Mouse (Mus musculus) liver, embryonic 15.5 days (tissue): Measurements from ENCODE around the gene Cdh13. TPM values are rescaled to one million over a fixed set of nuclear protein-coding genes. Genes with fewer than 3 reads are reported as not detected.

ENCODE experiments used
- ATAC-seq: fragments of 200-750 bp; cut with Nextera tagmentation; 2 replicates; pipeline ENCODE4 v1.8.0; 2017; ENCODE audit warnings: moderate number of reproducible peaks, mild to moderate bottlenecking, moderate library complexity; ENCODE audit not compliant: insufficient read depth
- H3K27ac ChIP-seq: fragments of 300-500 bp; sonication (generic); replicated peaks from 2 replicates; pipeline ENCODE4 v1.5.1; 2015; ENCODE audit warnings: mild to moderate bottlenecking, inconsistent platforms
- H3K27me3 ChIP-seq: fragments of 300-500 bp; sonication (generic); 2 replicates; pipeline ENCODE4 v1.6.1; 2015; ENCODE audit warnings: mild to moderate bottlenecking, inconsistent platforms
- H3K36me3 ChIP-seq: fragments of 300-500 bp; sonication (generic); replicated peaks from 2 replicates; pipeline ENCODE4 v1.6.1; 2015; ENCODE audit warnings: moderate library complexity, mild to moderate bottlenecking, inconsistent platforms
- H3K4me1 ChIP-seq: fragments of 300-500 bp; sonication (generic); replicated peaks from 2 replicates; pipeline ENCODE4 v1.6.1; 2015; ENCODE audit warnings: inconsistent platforms
- H3K4me2 ChIP-seq: fragments of 300-500 bp; sonication (generic); 2 replicates; pipeline ENCODE4 v1.6.1; 2015; ENCODE audit warnings: moderate library complexity, mild to moderate bottlenecking, inconsistent platforms
- H3K4me3 ChIP-seq: fragments of 300-500 bp; sonication (generic); replicated peaks from 2 replicates; pipeline ENCODE4 v1.5.1; 2015; ENCODE audit warnings: mild to moderate bottlenecking, inconsistent platforms
- H3K9ac ChIP-seq: fragments of 300-500 bp; sonication (generic); 2 replicates; pipeline ENCODE4 v1.6.1; 2015; ENCODE audit warnings: moderate library complexity, mild to moderate bottlenecking, inconsistent platforms
- H3K9me3 ChIP-seq: fragments of 300-500 bp; sonication (generic); replicated peaks from 2 replicates; pipeline ENCODE4 v1.6.1; 2016; ENCODE audit warnings: inconsistent platforms
- WGBS: fragments of 180-500 bp; shearing (Covaris S2); methylation state at CpG from one replicate; pipeline ENCODE4 v1.1.7; 2015; ENCODE audit warnings: mixed read lengths; ENCODE audit not compliant: insufficient replicate concordance; 5-methylcytosine and 5-hydroxymethylcytosine counted together
- polyA plus RNA-seq: library from polyadenylated mRNA; unstranded; fragments of >200 nt; fragmentation: Nextera tagmentation; extraction: Ambion mirVana; gene quantifications from 2 replicates; pipeline ENCODE4 v1.2.1, GENCODE M21; 2015

Gene Cdh13
- polyA plus RNA-seq, 1 experiment from 2014 or later, result 0.56 TPM

DNA sequence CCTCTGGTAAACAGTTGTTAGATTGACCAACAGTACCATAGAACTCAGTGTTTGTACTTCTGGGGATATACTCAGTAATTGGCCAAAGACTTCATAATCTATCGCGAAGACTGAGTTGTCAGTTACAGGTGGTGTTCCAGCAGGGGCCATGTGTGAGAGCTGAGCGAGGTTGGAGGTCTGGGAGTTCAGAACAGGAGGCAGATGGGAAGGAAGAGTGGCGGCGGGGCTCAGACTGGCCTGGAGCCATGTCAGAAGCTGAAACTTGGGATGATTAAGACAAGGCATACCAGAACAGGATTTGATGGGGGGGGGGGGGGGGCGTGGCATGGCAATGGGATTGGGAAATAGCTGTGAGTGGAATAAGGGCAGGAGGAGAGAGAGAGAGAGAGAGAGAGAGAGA, 232.1 kb downstream of the Cdh13 start:
- Histone ChIP-seq H3K27ac (no peak overlapping the region), H3K4me1 (no peaks in the 10 kb centered on the region), H3K4me3 (no peak overlapping the region), H3K4me2 (no peak overlapping the region), H3K9ac (no peak overlapping the region), H3K27me3 (no peaks in the 10 kb centered on the region), H3K36me3 (no peaks in the 10 kb centered on the region), H3K9me3 (no peaks in the 10 kb centered on the region)
- 65% methylated on average over 6 of the region's 6 CpGs for WGBS
- ATAC-seq, result no peak

DNA sequence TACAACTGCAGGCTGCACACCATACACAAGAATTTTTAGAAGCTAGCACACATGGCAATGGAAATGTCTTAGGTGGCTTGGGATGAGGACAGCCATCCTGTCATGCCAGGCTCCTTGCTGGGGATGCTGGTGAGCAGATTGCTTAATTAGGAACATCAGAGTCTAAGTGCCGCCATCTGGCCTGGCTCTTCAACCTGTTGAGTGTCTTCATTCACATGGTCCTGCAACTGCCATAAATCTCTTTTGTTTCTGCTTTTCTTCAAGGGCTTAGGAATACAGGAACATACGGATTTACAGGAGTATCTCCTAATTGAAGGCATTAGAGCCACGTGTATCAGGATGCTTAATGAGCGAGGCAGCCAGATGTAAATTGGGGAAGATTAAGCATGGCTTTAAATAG, 233.5 kb downstream of the Cdh13 start:
- H3K4me2 ChIP-seq, result no peak overlapping the region
- H3K27me3 ChIP-seq, result no peaks in the 10 kb centered on the region
- H3K9ac ChIP-seq, result no peak overlapping the region
- no peak for ATAC-seq
- H3K36me3 ChIP-seq, result no peaks in the 10 kb centered on the region
- H3K4me3 ChIP-seq, result no peak overlapping the region
- H3K9me3 ChIP-seq, result no peaks in the 10 kb centered on the region
- no peaks in the 10 kb centered on the region for H3K4me1 ChIP-seq
- WGBS, result 38% methylated on average over 4 of the region's 4 CpGs
- H3K27ac ChIP-seq, result no peak overlapping the region

DNA sequence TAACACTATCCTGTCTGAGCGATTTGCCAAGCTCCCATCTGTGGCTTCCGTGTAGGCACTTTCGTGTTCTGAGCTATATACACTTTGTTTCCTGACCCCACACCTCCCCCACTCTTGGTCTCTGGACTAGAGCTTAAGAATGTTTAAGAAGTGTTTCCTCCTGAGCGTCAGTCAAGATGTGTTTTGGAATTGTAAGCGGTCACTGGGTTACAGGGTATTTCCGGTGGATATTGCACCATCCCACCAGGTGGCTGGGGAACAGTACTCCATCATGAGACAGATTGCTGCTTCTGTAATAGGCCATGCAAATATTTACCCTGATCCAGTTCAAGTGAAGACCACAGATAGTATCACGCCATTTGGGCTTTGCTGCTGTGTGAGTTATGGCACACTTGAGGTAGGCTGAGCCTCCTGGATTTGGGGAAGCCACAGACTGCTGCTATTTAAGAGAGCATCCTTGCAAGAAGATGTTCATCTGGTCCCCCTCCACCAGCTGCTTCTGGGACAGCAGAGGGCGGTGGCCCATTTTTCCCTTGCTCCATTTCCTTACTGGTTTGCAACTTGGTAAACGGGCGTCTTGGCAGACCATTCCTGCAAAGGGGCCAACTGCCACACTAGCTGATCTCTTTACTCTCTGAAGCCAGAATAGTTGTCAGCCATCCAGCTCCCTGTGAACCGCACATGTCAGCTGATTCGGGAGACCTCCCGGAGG, 234.7 kb downstream of the Cdh13 start:
- Histone ChIP-seq H3K4me2 (no peak overlapping the region), H3K9ac (no peak overlapping the region), H3K4me1 (no peaks in the 10 kb centered on the region), H3K27me3 (no peaks in the 10 kb centered on the region), H3K4me3 (no peak overlapping the region), H3K36me3 (no peaks in the 10 kb centered on the region), H3K9me3 (no peaks in the 10 kb centered on the region), H3K27ac (no peak overlapping the region)
- no peak for ATAC-seq
- WGBS, result 43% methylated on average over 13 of the region's 13 CpGs

DNA sequence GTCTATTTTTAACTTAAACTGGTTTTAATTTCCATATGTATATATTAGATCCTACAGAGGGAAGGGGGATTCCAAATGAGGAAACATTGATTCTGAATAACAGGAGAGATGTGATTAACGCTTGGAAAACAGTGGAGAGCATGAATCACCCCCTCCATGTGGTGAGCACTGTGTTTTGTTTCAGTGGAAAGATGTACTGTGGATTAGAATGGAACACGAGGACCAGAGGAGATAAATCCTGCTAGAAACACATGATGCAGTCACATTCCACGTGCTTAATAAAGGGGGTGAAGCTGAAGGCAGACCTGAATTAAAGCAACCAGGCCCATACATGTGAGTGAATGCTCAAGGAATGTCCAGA, 235.2 kb downstream of the Cdh13 start:
- no peaks in the 10 kb centered on the region for H3K9me3 ChIP-seq
- no peak for ATAC-seq
- H3K4me1 ChIP-seq, result no peaks in the 10 kb centered on the region
- H3K4me3 ChIP-seq, result no peak overlapping the region
- H3K27ac ChIP-seq, result no peak overlapping the region
- 43% methylated on average over 3 of the region's 3 CpGs for WGBS
- no peaks in the 10 kb centered on the region for H3K36me3 ChIP-seq
- H3K4me2 ChIP-seq, result no peak overlapping the region
- no peaks in the 10 kb centered on the region for H3K27me3 ChIP-seq
- H3K9ac ChIP-seq, result no peak overlapping the region

DNA sequence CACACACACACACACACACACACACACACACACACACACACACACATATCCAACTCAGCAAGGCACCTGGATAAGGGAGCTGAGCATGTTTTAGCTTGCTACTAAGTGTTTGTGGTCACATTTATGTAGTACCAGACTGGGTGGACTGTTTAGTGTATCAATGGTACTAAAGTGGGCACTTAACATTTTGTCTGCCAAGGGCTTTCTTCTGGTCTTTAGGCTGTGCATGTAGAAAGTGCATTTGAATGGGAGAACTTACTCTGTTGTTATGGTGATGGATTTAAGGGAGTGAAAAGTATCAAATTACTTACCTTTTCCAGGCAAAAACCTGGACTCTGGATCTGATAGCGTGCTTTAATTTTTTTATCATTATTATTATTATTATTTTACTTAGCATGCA, 240.4 kb downstream of the Cdh13 start:
- no peak for ATAC-seq
- no peaks in the 10 kb centered on the region for H3K4me1 ChIP-seq
- no peak overlapping the region for H3K4me2 ChIP-seq
- H3K4me3 ChIP-seq, result no peak overlapping the region
- no peaks in the 10 kb centered on the region for H3K36me3 ChIP-seq
- no peak overlapping the region for H3K9ac ChIP-seq
- WGBS, result 67% methylated on average over 1 of the region's 1 CpGs
- H3K27ac ChIP-seq, result no peak overlapping the region
- H3K27me3 ChIP-seq, result no peaks in the 10 kb centered on the region
- no peaks in the 10 kb centered on the region for H3K9me3 ChIP-seq

DNA sequence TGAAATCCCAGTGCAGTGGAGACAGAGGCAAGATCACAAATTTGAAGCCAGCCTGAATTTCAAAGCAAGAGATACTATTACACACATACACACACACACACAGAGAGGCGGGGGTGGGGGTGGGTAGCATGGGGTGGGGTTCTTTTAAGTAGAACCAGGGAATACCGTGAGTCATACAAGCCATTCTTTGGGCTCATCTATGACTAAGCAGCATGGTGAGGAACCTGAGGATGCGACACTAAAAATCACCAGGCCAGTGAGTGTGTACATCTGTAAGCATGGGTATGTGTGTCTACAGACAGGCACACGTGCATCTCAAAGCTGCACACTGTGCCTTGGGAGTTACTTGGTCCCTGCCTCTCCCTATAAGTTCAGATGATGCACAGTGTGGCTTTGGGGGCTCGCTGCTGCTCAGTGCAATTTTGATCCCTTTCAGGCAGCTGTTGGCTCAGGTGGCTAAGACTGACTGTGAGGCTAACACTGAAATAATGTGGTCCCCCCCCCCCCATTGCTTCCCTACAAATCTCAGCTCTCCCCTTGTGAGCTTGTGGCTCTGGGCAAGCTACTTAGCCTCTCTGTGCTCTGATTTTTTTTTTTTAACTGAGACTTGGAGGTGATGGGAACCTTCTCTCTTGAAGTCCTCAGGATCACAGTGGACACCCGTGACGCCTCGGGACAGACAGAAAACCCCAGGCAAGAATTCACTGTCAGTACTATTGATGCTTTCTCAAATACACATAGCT, 255.5 kb downstream of the Cdh13 start:
- no peak overlapping the region for H3K9ac ChIP-seq
- WGBS, result 66% methylated on average over 8 of the region's 8 CpGs

DNA sequence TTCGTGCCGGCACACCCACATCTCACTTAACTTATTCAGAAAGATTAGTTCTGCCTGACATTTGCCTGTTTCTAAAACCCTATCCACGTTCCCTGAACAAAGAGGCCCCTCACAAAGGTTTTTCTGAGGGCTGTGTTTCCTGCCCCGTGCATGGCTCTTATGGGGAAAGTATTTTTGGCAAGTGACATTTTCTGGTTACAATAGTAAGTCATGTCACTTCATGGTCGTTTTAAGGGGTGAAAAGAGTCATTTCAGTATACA, 256.0 kb downstream of the Cdh13 start:
- no peak overlapping the region for H3K4me3 ChIP-seq

More for the DNA sequence above, 255.5 kb downstream of the Cdh13 start:
- Histone ChIP-seq H3K4me2 (no peak overlapping the region), H3K4me3 (no peak overlapping the region), H3K27ac (no peak overlapping the region), H3K9me3 (no peaks in the 10 kb centered on the region), H3K36me3 (no peaks in the 10 kb centered on the region), H3K27me3 (no peaks in the 10 kb centered on the region), H3K4me1 (no peaks in the 10 kb centered on the region)
- no peak for ATAC-seq

DNA sequence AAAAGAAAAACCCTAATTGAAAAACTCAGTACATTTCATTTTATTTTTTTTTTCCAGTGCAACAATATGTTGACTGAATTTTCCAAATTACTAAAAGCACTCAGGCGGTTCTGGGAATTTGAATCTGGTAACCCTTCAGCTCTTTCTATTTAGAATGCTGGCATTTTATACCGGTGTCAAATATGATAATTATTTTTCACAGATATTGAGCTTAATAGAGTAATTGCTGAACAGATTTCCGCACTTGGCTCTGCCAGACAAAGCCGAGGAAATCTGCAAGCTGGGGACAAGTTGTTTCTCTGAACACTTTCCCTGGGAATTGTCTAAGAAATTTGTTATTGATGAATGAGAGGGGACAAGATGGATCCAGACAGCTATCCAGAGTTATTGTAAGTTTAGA, 256.4 kb downstream of the Cdh13 start:
- no peak overlapping the region for H3K4me3 ChIP-seq
- WGBS, result 67% methylated on average over 4 of the region's 4 CpGs
- H3K9me3 ChIP-seq, result no peaks in the 10 kb centered on the region
- ATAC-seq, result no peak
- H3K27ac ChIP-seq, result no peak overlapping the region
- H3K4me1 ChIP-seq, result no peaks in the 10 kb centered on the region
- no peak overlapping the region for H3K4me2 ChIP-seq
- no peaks in the 10 kb centered on the region for H3K36me3 ChIP-seq
- no peak overlapping the region for H3K9ac ChIP-seq
- no peaks in the 10 kb centered on the region for H3K27me3 ChIP-seq

More for the DNA sequence above, 256.0 kb downstream of the Cdh13 start:
- H3K9me3 ChIP-seq, result no peaks in the 10 kb centered on the region
- no peaks in the 10 kb centered on the region for H3K36me3 ChIP-seq
- H3K4me2 ChIP-seq, result no peak overlapping the region
- WGBS, result 43% methylated on average over 5 of the region's 5 CpGs
- no peak for ATAC-seq
- no peak overlapping the region for H3K27ac ChIP-seq
- no peaks in the 10 kb centered on the region for H3K27me3 ChIP-seq
- no peak overlapping the region for H3K9ac ChIP-seq
- no peaks in the 10 kb centered on the region for H3K4me1 ChIP-seq

DNA sequence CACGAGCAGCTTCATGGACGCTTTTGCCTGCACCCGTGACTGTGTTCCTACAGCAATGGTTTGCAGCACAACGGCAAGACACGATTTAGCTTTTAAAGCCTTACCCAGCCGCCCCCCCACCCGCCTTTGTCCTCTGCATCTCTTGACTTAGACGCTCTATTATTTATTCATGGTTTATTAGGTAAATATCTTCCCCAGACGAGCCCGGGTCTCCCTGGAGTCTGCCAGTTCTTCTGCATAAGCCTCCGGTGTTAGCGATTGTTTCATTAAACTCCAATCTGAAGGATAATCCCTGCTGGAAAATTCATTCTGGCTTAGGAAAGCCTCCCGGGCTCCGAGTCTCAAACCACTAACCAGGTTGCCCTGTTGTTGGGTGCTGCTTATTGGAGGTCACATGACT, 268.9 kb downstream of the Cdh13 start:
- H3K9ac ChIP-seq, result no peak overlapping the region
- no peaks in the 10 kb centered on the region for H3K36me3 ChIP-seq
- no peak overlapping the region for H3K27ac ChIP-seq
- no peaks in the 10 kb centered on the region for H3K4me1 ChIP-seq
- no peaks in the 10 kb centered on the region for H3K9me3 ChIP-seq
- no peak overlapping the region for H3K4me3 ChIP-seq
- WGBS, result 66% methylated on average over 14 of the region's 14 CpGs
- no peak for ATAC-seq
- no peak overlapping the region for H3K4me2 ChIP-seq
- no peaks in the 10 kb centered on the region for H3K27me3 ChIP-seq

DNA sequence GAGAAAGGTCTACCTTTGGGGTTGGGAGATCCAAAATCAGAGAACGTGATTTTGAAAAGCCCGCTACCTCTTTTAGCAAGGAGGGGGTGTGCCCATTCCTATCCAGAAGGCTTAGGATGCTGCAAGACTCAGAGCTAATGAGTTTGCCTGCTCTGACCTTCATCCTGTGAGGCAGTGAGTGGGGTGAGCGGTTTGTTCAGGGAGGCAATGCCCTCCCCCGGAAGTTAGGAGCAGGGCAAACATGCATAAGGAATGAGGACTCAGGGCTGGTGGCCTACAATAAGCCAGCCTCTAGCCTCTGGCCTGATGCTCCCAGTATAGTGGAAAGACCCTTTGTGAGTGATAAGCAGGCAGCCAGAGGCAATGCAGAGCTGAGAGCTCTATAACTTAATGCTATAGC, 269.3 kb downstream of the Cdh13 start:
- Histone ChIP-seq H3K4me2 (no peak overlapping the region), H3K4me1 (no peaks in the 10 kb centered on the region), H3K9ac (no peak overlapping the region), H3K36me3 (no peaks in the 10 kb centered on the region), H3K9me3 (no peaks in the 10 kb centered on the region), H3K4me3 (no peak overlapping the region), H3K27me3 (no peaks in the 10 kb centered on the region), H3K27ac (no peak overlapping the region)
- ATAC-seq, result no peak
- 69% methylated on average over 4 of the region's 4 CpGs for WGBS

DNA sequence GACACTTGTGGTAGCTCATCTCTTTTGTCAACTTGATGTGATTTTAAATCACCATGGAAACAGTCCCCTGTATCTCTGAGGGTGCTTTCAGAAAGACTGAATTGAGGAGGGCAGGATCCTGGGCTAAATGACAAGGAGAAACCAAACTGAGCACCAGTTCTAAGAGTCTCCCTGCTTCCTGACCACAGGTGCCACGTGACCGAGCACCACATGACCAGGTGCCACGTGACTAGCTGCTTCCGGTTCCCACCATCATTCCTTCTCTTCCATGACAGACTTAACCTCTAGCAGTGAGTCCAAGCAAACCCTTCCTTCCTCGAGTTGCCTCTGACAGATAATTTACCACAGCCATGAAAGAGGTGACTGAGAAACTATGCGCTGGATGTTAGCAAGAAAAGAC, 280.5 kb downstream of the Cdh13 start:
- H3K36me3 ChIP-seq, result no peaks in the 10 kb centered on the region
- no peaks in the 10 kb centered on the region for H3K4me1 ChIP-seq
- H3K9ac ChIP-seq, result no peak overlapping the region
- no peak for ATAC-seq
- H3K27ac ChIP-seq, result no peak overlapping the region
- no peaks in the 10 kb centered on the region for H3K9me3 ChIP-seq
- no peaks in the 10 kb centered on the region for H3K27me3 ChIP-seq
- WGBS, result 55% methylated on average over 6 of the region's 6 CpGs
- no peak overlapping the region for H3K4me3 ChIP-seq
- H3K4me2 ChIP-seq, result no peak overlapping the region

DNA sequence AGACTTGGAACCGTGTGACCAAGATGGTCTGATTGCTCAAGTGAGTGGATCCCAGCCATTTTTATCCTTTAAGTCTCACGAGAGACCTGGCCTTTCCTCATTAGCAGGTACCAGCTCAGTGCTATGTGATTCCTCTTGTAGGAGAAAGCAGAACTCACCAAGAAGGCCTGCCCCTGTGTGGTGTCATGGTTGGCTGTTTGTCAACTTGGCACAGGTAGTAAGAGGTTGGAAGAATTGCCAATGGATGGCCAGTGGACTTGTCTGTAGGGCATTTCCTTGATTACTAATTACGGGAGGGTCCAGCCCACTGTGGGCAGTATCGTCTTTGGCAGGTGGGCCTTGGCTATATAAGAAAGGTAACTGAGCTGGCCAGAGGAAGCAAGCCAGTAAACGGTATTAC, 281.7 kb downstream of the Cdh13 start:
- no peaks in the 10 kb centered on the region for H3K36me3 ChIP-seq
- H3K4me3 ChIP-seq, result no peak overlapping the region
- no peaks in the 10 kb centered on the region for H3K9me3 ChIP-seq
- 68% methylated on average over 5 of the region's 5 CpGs for WGBS
- H3K27me3 ChIP-seq, result no peaks in the 10 kb centered on the region
- H3K4me1 ChIP-seq, result no peaks in the 10 kb centered on the region
- H3K9ac ChIP-seq, result no peak overlapping the region
- no peak for ATAC-seq
- H3K4me2 ChIP-seq, result no peak overlapping the region
- no peak overlapping the region for H3K27ac ChIP-seq
